Mouse (Mus musculus) adrenal gland, postnatal 10 days (tissue): ENCODE data around the gene Sox2. TPM values are rescaled to one million over a fixed set of nuclear protein-coding genes. Genes with fewer than 3 reads are reported as not detected.

Experiments used
- microRNA-seq: library from miRNA; unstranded; fragments of <30 nt; microRNA quantifications from one replicate; pipeline ENCODE4 v1.2.0, GENCODE M21; 2021
- total RNA-seq, 2 experiments: library from RNA; stranded (reverse); gene quantifications; 2 replicates each; pipeline ENCODE4 v1.2.3; 2021

Sox2 gene
- total RNA-seq, 2 experiments from 2014 or later = 0.45 TPM

Small RNAs within 50 kb of the gene (microRNA-seq; reads per million reads assigned to microRNA genes)
- not detected for gene Mir1897
